In genomic region chr19:14849561-14849960, GRCm38 (mm10) we compare ENCODE assay signal across 18 mouse cellular contexts.
"Had no signal": no experiment of that assay in that cellular context is flagged by ENCODE, and none has a peak within 500 bp of the region (broad histone marks: within the 10 kb centered on the region; RNA-seq: fewer than 3 reads in every experiment).

No protein-coding gene starts in this region.

- DNase-seq: lung, adult 2 months; midbrain, embryonic 14.5 days; retina, postnatal 1 day; right cerebral cortex, adult 18-20 months; right cerebral cortex, postnatal 25 days; right cerebral cortex, postnatal 4 days; spleen, adult 18-20 months; thymus, adult 18-20 months; thymus, postnatal 14 days; thymus, postnatal 36 days had no signal

- H3K4me2 ChIP-seq: liver, embryonic 12.5 days; midbrain, embryonic 12.5 days; neural tube, embryonic 13.5 days; neural tube, embryonic 15.5 days had no signal

- H3K27me3 ChIP-seq: liver, embryonic 12.5 days; neural tube, embryonic 15.5 days had no signal

- H3K9me3 ChIP-seq: liver, embryonic 12.5 days; midbrain, embryonic 10.5 days; midbrain, embryonic 12.5 days; neural tube, embryonic 13.5 days; neural tube, embryonic 15.5 days had no signal

- H3K9ac ChIP-seq: liver, embryonic 12.5 days; liver, embryonic 14.5 days; midbrain, embryonic 12.5 days; neural tube, embryonic 13.5 days; neural tube, embryonic 15.5 days had no signal

- H3K36me3 ChIP-seq: liver, embryonic 12.5 days; midbrain, embryonic 10.5 days; midbrain, embryonic 12.5 days; neural tube, embryonic 13.5 days; neural tube, embryonic 15.5 days had no signal

- ATAC-seq: liver, embryonic 12.5 days; midbrain, embryonic 16.5 days had no signal

- H3K27ac ChIP-seq: liver, embryonic 12.5 days; liver, embryonic 14.5 days; midbrain, embryonic 10.5 days; midbrain, embryonic 12.5 days; neural tube, embryonic 13.5 days; neural tube, embryonic 15.5 days had no signal

- H3K4me3 ChIP-seq: liver, embryonic 12.5 days; midbrain, embryonic 10.5 days; midbrain, embryonic 12.5 days; myocyte; neural tube, embryonic 13.5 days; neural tube, embryonic 15.5 days had no signal

- H3K4me1 ChIP-seq: liver, embryonic 12.5 days had no signal
